Mouse (Mus musculus) liver, embryonic 14.5 days (tissue): ENCODE results near the gene Zfp90.

Experiments used
- CTCF ChIP-seq: IDR thresholded peaks from 2 replicates; pipeline ENCODE4 v1.5.1; 2016; ENCODE audit warnings: antibody characterized with exemption, low read depth, control low read depth
- EP300 ChIP-seq: IDR thresholded peaks from 2 replicates; pipeline ENCODE4 v1.6.1; 2016; ENCODE audit warnings: antibody characterized with exemption, low read depth

DNA sequence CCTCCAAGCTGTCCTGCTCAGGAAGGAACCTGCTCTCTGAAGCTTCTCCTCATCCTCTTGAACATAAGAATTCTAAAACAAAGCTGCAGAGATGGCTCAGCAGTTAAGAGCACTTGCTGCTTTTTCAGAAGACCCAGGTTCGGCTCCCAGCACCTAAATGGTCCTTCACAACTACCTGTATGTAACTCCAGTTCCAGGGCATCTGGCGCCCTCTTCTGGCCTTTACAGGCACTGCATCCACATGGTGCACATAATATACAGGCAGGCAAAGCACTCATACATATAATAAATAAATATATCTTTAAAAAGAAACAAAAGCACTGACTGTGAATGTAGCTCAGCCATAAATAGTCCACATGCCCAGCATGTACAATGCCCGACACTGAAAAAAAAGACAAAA, 46.6 kb upstream of the Zfp90 start:
- TF ChIP-seq EP300 (no peak), CTCF (peak; percentile 51)
